Mouse (Mus musculus): Measurements from ENCODE around the gene Hnrnpa3.

DNA sequence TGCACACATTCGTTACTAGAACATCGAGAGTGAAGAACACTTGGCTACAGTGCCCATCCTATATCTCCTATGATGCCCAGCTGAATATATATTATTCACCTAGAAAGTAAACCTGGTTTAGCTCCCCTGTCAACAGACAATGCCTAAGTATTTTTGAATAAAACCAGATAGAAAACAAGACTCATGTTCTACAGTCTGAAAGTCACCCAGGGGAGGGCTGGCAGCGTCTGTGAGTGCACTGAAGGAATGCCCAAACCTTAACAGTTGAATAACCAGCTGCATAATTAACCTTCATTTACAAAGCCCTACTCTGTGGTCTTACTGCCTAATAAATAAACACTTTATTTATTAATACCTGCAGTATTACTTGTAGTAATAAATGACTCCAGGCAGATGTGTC lies 25.5 kb downstream of the Hnrnpa3 start:
- TF ChIP-seq POLR2A (IDR thresholded peaks at IDR 0.05; ENCODE audit: borderline replicate concordance, extremely low read depth, low read depth, low read length) (no peak), CTCF (IDR thresholded peaks at IDR 0.05; ENCODE audit: insufficient read depth, low read length) (no peak)

Measured in lung, adult 2 months (tissue).